Mouse (Mus musculus) lung, adult 2 months (tissue): ENCODE measurements around the gene Gm20388.

Experiments
- CTCF ChIP-seq: fragments of 200-500 bp; IDR thresholded peaks from 2 replicates; pipeline ENCODE4 v1.5.1; 2011; ENCODE audit warnings: mild to moderate bottlenecking, low read length, control low read depth; ENCODE audit not compliant: insufficient read depth
- POLR2A ChIP-seq: fragments of 200-500 bp; IDR thresholded peaks from 2 replicates; pipeline ENCODE4 v1.6.1; 2011; ENCODE audit warnings: low read depth, mild to moderate bottlenecking, control low read depth, low read length, borderline replicate concordance; ENCODE audit errors: extremely low read depth

- no peak for TF ChIP-seq POLR2A
- TF ChIP-seq CTCF, result no peak
Measured at GRCm38 (mm10) chr8:122092476-122092875, 2181.8 kb downstream of the Gm20388 start.
